Mouse (Mus musculus) left cerebral cortex, postnatal 14 days (tissue): ENCODE data around the gene Rpl15. TPM values are rescaled to one million over a fixed set of nuclear protein-coding genes. Genes with fewer than 3 reads are reported as not detected.

Source experiments
- total RNA-seq, 2 experiments: library from RNA; stranded (reverse); gene quantifications; 2 replicates each; pipeline ENCODE4 v1.2.3; 2021

Rpl15 gene
- total RNA-seq, 2 experiments from 2014 or later: 430 to 476 TPM

Other genes with a start within 250 kb of the Rpl15 start
- 10 to 100 TPM; 64.1 to 66.1 TPM for gene Nr1d2, start 32.3 kb downstream of the Rpl15 start, total RNA-seq
- 10 to 100 TPM; 95.0 to 98.3 TPM for gene Nkiras1, start 255 bp downstream of the Rpl15 start, total RNA-seq
- gene Ube2e1, start 60.5 kb upstream of the Rpl15 start, total RNA-seq: 100 to 1,000 TPM; 119 to 127 TPM